Mouse (Mus musculus): ENCODE results near the gene Gmeb2. TPM values are rescaled to one million over a fixed set of nuclear protein-coding genes. Genes with fewer than 3 reads are reported as not detected.

Gene Gmeb2
- polyA plus RNA-seq (2012; rRNA removed; ENCODE audit: low replicate concordance): 25.4 and 31.0 TPM in 2 replicates

DNA sequence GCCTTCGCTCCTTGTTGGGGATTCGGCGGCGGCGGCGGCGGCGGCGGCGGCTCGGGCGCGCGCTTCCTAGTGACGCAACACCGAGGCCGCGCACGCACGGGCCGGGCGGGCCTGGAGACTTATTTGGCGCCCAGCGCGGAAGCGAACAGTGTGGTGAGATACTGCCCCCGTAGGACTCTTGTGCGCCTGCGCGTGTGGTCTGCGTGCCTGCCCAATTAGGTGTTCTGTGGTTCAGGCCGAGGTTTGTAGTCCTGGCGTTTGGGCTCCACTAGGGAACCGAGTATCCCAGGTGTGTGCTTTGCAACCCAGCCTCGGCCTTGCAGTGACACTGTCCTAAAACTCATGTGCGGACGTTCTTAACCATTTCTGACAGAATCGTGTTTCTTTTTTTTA lies at the start of gene Gmeb2:
Gene Gmeb2, minus strand, starts transcription at position 78 of the 393 bp plus-strand sequence.

GRCm38 (mm10) chr2:181319248-181320102 lies 31.6 kb upstream of the Gmeb2 start, which contains the start of gene Rtel1:
Rtel1 (plus strand) TSS chr2:181319739.

DNA sequence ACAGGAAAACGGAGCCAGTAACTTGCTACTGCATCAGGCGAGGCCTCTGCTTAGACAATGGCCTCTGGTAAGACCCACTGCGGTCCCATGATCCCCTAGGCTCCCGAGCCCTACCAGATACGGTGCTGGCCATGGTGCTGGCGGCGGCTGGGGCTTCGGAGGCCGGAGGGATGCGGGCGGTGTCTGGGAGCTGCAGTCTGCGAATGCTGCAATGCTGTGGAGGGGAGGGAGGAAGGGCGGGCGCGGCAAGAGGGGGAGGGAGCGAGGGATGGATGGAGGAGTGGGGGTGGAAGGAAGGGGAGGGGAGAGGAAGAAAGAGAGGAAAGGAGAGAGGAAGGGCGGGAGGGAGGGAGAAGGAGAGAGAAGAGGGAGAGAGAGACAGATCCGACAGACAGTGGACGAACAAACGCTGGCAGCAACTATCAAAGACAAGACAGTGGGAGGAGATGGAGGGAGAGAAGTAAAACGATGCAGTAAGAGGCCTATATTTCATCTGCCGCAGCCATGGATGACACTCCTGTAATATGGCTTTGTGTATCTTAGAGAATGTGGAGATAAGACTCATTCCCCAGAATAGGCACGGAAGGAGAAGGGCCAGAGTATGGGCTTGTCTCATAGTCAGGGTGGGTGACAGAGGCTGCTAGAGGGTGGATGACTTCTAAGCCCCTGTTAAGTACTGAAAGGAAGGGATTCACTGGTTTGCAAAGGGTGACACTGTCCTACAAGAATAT lies 26.4 kb upstream of the Gmeb2 start, which contains the start of gene Stmn3:
Gene Stmn3, minus strand, starts transcription at position 421 of the 731 bp plus-strand sequence.

GRCm38 (mm10) chr2:181241602-181242313 lies 46.1 kb downstream of the Gmeb2 start, which contains the start of gene Helz2:
Helz2 (minus strand) TSS chr2:181242027.

GRCm38 (mm10) chr2:181219538-181220216 lies 68.2 kb downstream of the Gmeb2 start, which contains the start of gene Fndc11:
Fndc11 (plus strand) TSS chr2:181220013.

GRCm38 (mm10) chr2:181213021-181213445 lies 74.8 kb downstream of the Gmeb2 start, which contains the start of gene Srms:
Srms (minus strand) TSS chr2:181213185.

GRCm38 (mm10) chr2:181202422-181202821 lies 85.4 kb downstream of the Gmeb2 start, which contains the start of gene Ptk6:
Ptk6 (minus strand) TSS chr2:181202789.

Other genes with a start within 250 kb of the Gmeb2 start
- 0.35 TPM in 1 of 2 replicates, not detected in the other for gene Chrna4, start 244.5 kb downstream of the Gmeb2 start, polyA plus RNA-seq (2012; rRNA removed; ENCODE audit: low replicate concordance)
- gene Kcnq2, start 152.7 kb downstream of the Gmeb2 start, polyA plus RNA-seq (2012; rRNA removed; ENCODE audit: low replicate concordance): 0.04 TPM in 1 of 2 replicates, not detected in the other
- gene Eef1a2, start 131.0 kb downstream of the Gmeb2 start, polyA plus RNA-seq (2012; rRNA removed; ENCODE audit: low replicate concordance): 0.16 and 238 TPM in 2 replicates
- gene Ppdpf, start 100.8 kb downstream of the Gmeb2 start, polyA plus RNA-seq (2012; rRNA removed; ENCODE audit: low replicate concordance): 163 and 261 TPM in 2 replicates
- gene Ptk6, start 85.2 kb downstream of the Gmeb2 start, polyA plus RNA-seq (2012; rRNA removed; ENCODE audit: low replicate concordance): 0.11 and 0.40 TPM in 2 replicates
- 1.4 and 1.9 TPM in 2 replicates for gene Srms, start 74.8 kb downstream of the Gmeb2 start, polyA plus RNA-seq (2012; rRNA removed; ENCODE audit: low replicate concordance)
- gene Fndc11, start 68.0 kb downstream of the Gmeb2 start, polyA plus RNA-seq (2012; rRNA removed; ENCODE audit: low replicate concordance): 0.27 and 0.34 TPM in 2 replicates
- gene Helz2, start 46.0 kb downstream of the Gmeb2 start, polyA plus RNA-seq (2012; rRNA removed; ENCODE audit: low replicate concordance): 53.0 and 78.8 TPM in 2 replicates
- gene Stmn3, start 26.5 kb upstream of the Gmeb2 start, polyA plus RNA-seq (2012; rRNA removed; ENCODE audit: low replicate concordance): 0.12 and 0.30 TPM in 2 replicates
- gene Rtel1, start 31.7 kb upstream of the Gmeb2 start, polyA plus RNA-seq (2012; rRNA removed; ENCODE audit: low replicate concordance): 39.3 and 60.7 TPM in 2 replicates
- gene Zgpat, start 76.9 kb upstream of the Gmeb2 start, polyA plus RNA-seq (2012; rRNA removed; ENCODE audit: low replicate concordance): 37.8 and 41.8 TPM in 2 replicates
- gene Arfrp1, start 77.4 kb upstream of the Gmeb2 start, polyA plus RNA-seq (2012; rRNA removed; ENCODE audit: low replicate concordance): 32.9 and 45.7 TPM in 2 replicates
- 90.2 and 175 TPM in 2 replicates for gene Lime1, start 92.0 kb upstream of the Gmeb2 start, polyA plus RNA-seq (2012; rRNA removed; ENCODE audit: low replicate concordance)
- 9.5 and 13.9 TPM in 2 replicates for gene Zbtb46, start 171.4 kb upstream of the Gmeb2 start, polyA plus RNA-seq (2012; rRNA removed; ENCODE audit: low replicate concordance)
- 0.09 and 0.18 TPM in 2 replicates for gene Abhd16b, start 205.2 kb upstream of the Gmeb2 start, polyA plus RNA-seq (2012; rRNA removed; ENCODE audit: low replicate concordance)
- gene Tpd52l2, start 209.1 kb upstream of the Gmeb2 start, polyA plus RNA-seq (2012; rRNA removed; ENCODE audit: low replicate concordance): 43.4 and 55.1 TPM in 2 replicates
- 55.5 and 79.7 TPM in 2 replicates for gene Dnajc5, start 232.4 kb upstream of the Gmeb2 start, polyA plus RNA-seq (2012; rRNA removed; ENCODE audit: low replicate concordance)